Mouse (Mus musculus) midbrain, embryonic 15.5 days (tissue): Measurements from ENCODE around the gene Efr3b. TPM values are rescaled to one million over a fixed set of nuclear protein-coding genes. Genes with fewer than 3 reads are reported as not detected.
"Not testable (repeated sequence)": the region's sequence is repeated elsewhere in the genome, so short reads cannot be mapped to it uniquely, and the experiment has no call there.

Source experiments
- ATAC-seq: fragments of 200-750 bp; cut with Nextera tagmentation; replicated peaks from 2 replicates; pipeline ENCODE4 v1.8.0; 2017; ENCODE audit warnings: moderate TSS enrichment
- H3K27ac ChIP-seq: fragments of 300-500 bp; sonication (generic); 2 replicates; pipeline ENCODE4 v1.5.1; 2015; ENCODE audit warnings: mild to moderate bottlenecking, inconsistent platforms
- H3K27me3 ChIP-seq: fragments of 300-500 bp; sonication (generic); replicated peaks from 2 replicates; pipeline ENCODE4 v1.6.1; 2015; ENCODE audit warnings: inconsistent platforms
- H3K36me3 ChIP-seq: fragments of 300-500 bp; sonication (generic); replicated peaks from 2 replicates; pipeline ENCODE4 v1.6.1; 2015; ENCODE audit warnings: inconsistent platforms
- H3K4me1 ChIP-seq: fragments of 300-500 bp; sonication (generic); 2 replicates; pipeline ENCODE4 v1.6.1; 2015; ENCODE audit warnings: inconsistent platforms
- H3K4me2 ChIP-seq: fragments of 300-500 bp; sonication (generic); 2 replicates; pipeline ENCODE4 v1.6.1; 2015; ENCODE audit warnings: inconsistent platforms, mild to moderate bottlenecking, moderate library complexity
- H3K4me3 ChIP-seq: fragments of 300-500 bp; sonication (generic); 2 replicates; pipeline ENCODE4 v1.5.1; 2015; ENCODE audit warnings: mild to moderate bottlenecking, inconsistent platforms
- H3K9ac ChIP-seq: fragments of 300-500 bp; sonication (generic); 2 replicates; pipeline ENCODE4 v1.6.1; 2015; ENCODE audit warnings: mild to moderate bottlenecking, inconsistent platforms
- H3K9me3 ChIP-seq: fragments of 300-500 bp; sonication (generic); 2 replicates; pipeline ENCODE4 v1.6.1; 2016; ENCODE audit warnings: inconsistent platforms
- WGBS: fragments of 180-500 bp; shearing (Covaris S2); methylation state at CpG from one replicate; pipeline ENCODE4 v1.1.7; 2015; ENCODE audit warnings: mixed read lengths; 5-methylcytosine and 5-hydroxymethylcytosine counted together
- polyA plus RNA-seq: library from polyadenylated mRNA; unstranded; fragments of >200 nt; fragmentation: Nextera tagmentation; extraction: Ambion mirVana; gene quantifications from 2 replicates; pipeline ENCODE4 v1.2.1, GENCODE M21; 2015

The Efr3b gene
- polyA plus RNA-seq, 1 experiment from 2014 or later: 51.7 TPM

DNA sequence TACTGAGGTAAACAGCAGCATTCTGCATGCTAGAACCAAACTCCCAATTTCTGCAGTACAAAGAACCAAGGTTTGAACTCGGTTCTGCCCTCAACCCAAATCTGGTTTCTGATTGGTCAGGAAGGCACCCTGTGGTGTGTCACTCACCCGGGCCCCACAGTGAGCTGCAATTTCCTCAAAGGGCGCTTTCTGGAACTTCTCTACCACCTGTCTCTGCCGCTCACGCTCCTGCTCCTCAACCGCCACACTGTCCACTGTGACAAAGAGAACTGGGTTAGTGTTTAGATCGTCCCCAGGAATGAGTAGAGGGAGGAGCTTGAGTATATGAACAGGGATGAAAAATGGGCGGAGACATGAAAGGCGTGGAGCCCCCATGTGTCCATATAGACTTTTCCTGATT lies 70.3 kb downstream of the Efr3b start:
- Histone ChIP-seq H3K9ac (no peak overlapping the region), H3K36me3 (peaks cover 44% of the 10 kb centered on the region), H3K27me3 (no peaks in the 10 kb centered on the region), H3K4me2 (no peak overlapping the region), H3K4me3 (no peak overlapping the region), H3K27ac (no peak overlapping the region), H3K4me1 (no peaks in the 10 kb centered on the region), H3K9me3 (no peaks in the 10 kb centered on the region)
- ATAC-seq: no peak
- 69% methylated on average over 9 of the region's 9 CpGs for WGBS

DNA sequence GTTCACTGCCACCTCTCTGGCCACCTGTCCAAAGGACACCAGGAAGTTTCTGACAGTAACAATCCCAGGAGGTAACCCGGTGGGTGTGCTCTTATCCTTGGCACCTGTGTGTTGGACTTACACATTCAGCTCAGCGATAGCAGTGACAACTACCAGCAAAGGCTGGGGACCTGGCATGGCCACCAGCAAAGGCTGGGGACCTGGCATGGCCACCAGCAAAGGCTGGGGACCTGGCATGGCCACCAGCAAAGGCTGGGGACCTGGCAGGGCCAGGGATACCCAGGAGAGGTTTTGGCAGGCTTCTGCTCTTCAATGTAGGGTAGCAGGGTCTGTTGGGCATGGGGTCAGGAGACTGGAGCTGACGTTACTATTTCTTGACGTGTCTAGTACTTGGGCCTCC lies 71.5 kb downstream of the Efr3b start:
- no peaks in the 10 kb centered on the region for H3K4me1 ChIP-seq
- peaks cover 43% of the 10 kb centered on the region for H3K36me3 ChIP-seq
- no peak overlapping the region for H3K4me2 ChIP-seq
- H3K9ac ChIP-seq: no peak overlapping the region
- no peak for ATAC-seq
- 94% methylated on average over 4 of the region's 4 CpGs for WGBS
- no peaks in the 10 kb centered on the region for H3K27me3 ChIP-seq
- no peak overlapping the region for H3K4me3 ChIP-seq
- no peak overlapping the region for H3K27ac ChIP-seq
- no peaks in the 10 kb centered on the region for H3K9me3 ChIP-seq

DNA sequence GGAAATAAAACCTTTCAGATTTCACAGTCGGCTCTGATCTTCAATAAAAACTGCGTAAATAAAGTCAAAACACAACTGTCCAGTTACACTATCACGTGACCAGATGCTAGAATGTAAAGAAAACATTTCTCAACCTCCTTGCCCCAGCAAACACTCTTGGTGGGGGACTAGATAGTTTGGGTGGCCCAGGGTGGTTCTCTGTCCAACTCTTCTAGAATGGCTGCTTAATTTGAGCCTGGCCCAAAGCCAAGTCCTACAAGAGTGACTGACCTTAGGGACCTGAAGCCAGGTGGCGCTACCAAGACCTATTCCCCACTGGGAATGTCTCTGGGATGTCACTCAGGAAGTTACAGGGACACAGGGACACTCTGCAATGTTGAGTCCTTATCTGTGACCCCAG lies 78.2 kb downstream of the Efr3b start:
- no peaks in the 10 kb centered on the region for H3K27me3 ChIP-seq
- H3K4me1 ChIP-seq: peaks cover 12% of the 10 kb centered on the region
- H3K27ac ChIP-seq: peak overlapping the region; percentile 97
- H3K4me3 ChIP-seq: peak overlapping the region; percentile 68
- no peaks in the 10 kb centered on the region for H3K9me3 ChIP-seq
- 52% methylated on average over 4 of the region's 4 CpGs for WGBS
- H3K4me2 ChIP-seq: peak overlapping the region; percentile 74
- peak overlapping the region; percentile 65 for H3K9ac ChIP-seq
- ATAC-seq: no peak
- peaks cover 6% of the 10 kb centered on the region; the same call in 1 of the 2 replicates for H3K36me3 ChIP-seq

DNA sequence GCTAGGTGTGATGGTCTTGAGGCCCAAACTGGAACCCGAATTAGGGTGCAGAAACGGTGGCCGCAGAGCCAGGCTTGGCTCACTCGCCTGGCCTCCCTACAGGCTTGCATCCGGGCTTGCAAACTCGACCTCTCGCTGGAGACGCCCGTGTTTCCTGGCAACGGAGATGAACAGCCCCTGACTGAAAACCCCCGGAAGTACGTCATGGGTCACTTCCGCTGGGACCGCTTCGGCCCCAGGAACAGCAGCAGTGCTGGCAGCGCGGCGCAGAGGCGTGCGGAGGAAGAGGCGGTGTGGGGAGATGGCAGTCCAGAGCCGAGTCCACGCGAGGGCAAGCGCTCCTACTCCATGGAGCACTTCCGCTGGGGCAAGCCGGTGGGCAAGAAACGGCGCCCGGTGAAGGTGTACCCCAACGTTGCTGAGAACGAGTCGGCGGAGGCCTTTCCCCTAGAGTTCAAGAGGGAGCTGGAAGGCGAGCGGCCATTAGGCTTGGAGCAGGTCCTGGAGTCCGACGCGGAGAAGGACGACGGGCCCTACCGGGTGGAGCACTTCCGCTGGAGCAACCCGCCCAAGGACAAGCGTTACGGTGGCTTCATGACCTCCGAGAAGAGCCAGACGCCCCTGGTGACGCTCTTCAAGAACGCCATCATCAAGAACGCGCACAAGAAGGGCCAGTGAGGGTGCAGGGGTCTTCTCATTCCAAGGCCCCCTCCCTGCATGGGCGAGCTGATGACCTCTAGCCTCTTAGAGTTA lies 78.7 kb downstream of the Efr3b start:
- Histone ChIP-seq H3K4me3 (peak overlapping the region; percentile 68), H3K9ac (peak overlapping the region; percentile 65), H3K36me3 (peaks cover under 1% of the 10 kb centered on the region; the same call in 1 of the 2 replicates), H3K4me2 (peak overlapping the region; percentile 74), H3K27ac (peak overlapping the region; percentile 97), H3K9me3 (no peaks in the 10 kb centered on the region), H3K27me3 (0 out of 2 replicates have a peak, but pooled peaks cover 5% of the 10 kb centered on the region), H3K4me1 (peaks cover 12% of the 10 kb centered on the region)
- WGBS: 2% methylated on average over 53 of the region's 53 CpGs
- peak; percentile 98 for ATAC-seq

DNA sequence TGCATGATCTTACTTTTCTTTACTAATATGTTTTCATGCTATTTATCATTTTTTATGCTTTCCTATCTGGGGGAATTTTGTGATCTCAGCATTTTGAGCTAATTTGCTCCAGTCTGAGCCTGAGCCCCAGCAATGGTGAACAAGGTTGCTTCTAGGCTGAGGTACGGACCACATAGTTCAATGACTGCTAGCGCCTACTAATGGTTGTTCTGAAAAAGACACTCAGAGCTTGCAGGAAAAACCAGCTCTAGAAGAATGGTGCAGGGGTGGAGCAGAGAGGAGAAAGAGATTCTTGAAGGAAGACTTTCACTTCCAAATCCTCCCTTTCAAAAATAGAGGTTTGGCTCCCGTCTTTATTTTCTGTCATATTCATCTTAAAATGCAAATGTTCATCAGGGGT lies 82.4 kb downstream of the Efr3b start:
- Histone ChIP-seq H3K9me3 (no peaks in the 10 kb centered on the region), H3K9ac (no peak overlapping the region), H3K4me2 (no peak overlapping the region), H3K4me1 (peaks cover 12% of the 10 kb centered on the region), H3K36me3 (no peaks in the 10 kb centered on the region), H3K27ac (no peak overlapping the region), H3K27me3 (peaks cover 21% of the 10 kb centered on the region), H3K4me3 (no peak overlapping the region)
- ATAC-seq: no peak
- whole genome bisulfite sequencing: 16% methylated on average over 3 of the region's 3 CpGs

DNA sequence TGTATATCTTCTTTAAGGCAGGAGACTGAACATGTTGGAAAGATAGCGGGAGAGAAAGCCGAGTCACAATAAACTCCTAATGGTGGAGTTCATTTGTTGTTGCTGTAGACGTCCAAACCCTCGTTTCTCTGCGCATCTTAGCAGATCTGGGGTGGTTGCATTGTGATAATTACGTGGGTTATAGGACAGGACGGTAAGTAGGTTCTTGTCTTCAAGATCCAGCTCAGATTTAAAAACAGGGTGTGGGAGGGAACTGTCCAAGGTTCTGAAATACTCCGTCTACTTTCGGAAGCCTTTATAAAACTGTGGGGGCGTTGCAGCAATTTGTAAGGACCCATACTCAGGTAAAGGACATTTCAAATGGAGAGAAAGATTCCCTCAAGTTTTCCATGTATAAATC lies 83.3 kb downstream of the Efr3b start:
- H3K9ac ChIP-seq: no peak overlapping the region
- no peak overlapping the region for H3K4me3 ChIP-seq
- H3K36me3 ChIP-seq: no peaks in the 10 kb centered on the region
- no peak for ATAC-seq
- no peak overlapping the region for H3K27ac ChIP-seq
- H3K27me3 ChIP-seq: peaks cover 21% of the 10 kb centered on the region
- peaks cover 7% of the 10 kb centered on the region for H3K4me1 ChIP-seq
- no peaks in the 10 kb centered on the region for H3K9me3 ChIP-seq
- 26% methylated on average over 10 of the region's 10 CpGs for WGBS
- H3K4me2 ChIP-seq: no peak overlapping the region

DNA sequence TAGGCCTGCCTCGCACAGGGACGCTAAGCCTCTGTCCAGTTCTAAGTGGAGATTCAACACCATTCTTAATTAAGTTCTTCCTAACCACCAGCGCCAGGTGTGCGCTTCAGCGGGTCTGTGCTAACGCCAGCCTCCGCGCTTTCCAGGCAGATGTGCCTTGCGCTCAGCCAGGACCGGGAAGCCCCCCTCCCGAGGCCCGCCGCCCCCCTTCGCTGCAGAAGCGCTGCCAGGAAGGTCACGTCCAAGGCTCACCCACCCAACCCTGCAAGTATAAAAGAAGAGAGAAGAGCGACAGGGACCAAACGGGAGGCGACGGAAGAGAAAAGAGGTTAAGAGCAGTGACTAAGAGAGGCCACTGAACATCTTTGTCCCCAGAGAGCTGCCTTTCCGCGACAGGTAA lies 84.1 kb downstream of the Efr3b start, which contains the start of gene Pomc:
TSS of gene Pomc (plus strand) at position 301 of the 400 bp plus-strand sequence.
- Histone ChIP-seq H3K4me3 (no peak within 1 kb of the TSS), H3K9ac (no peak within 1 kb of the TSS), H3K27me3 (peaks cover 21% of the 10 kb centered on the region), H3K36me3 (no peaks in the 10 kb centered on the region), H3K27ac (no peak within 1 kb of the TSS), H3K4me1 (peaks cover 5% of the 10 kb centered on the region), H3K9me3 (no peaks in the 10 kb centered on the region), H3K4me2 (peak within 1 kb of the TSS; percentile 36; the same call in 1 of the 2 replicates)
- WGBS: 19% methylated on average over 22 of the region's 22 CpGs
- ATAC-seq: no peak

DNA sequence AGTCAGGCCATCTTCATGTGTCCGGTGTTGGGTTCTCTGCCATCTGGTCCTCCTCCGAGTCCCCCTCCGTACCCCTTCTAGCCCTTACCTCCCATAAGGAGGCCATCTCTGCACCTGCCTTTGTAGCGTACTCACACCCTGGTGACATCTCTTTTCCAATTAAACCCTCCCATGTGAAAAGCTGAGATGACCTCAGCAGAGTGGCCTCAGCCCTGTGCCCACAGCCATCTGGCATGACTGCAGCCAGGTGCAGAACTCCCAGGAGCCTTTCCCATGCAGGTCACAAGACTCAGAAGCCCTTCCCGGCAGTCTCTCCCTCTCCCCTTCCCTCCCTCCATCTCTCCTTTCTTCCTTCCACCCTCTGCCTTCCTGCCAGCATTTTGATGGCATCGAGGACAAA lies 91.2 kb downstream of the Efr3b start:
- no peaks in the 10 kb centered on the region for H3K4me1 ChIP-seq
- no peak overlapping the region for H3K4me2 ChIP-seq
- H3K4me3 ChIP-seq: no peak overlapping the region
- ATAC-seq: no peak
- H3K36me3 ChIP-seq: no peaks in the 10 kb centered on the region
- H3K27ac ChIP-seq: no peak overlapping the region
- H3K27me3 ChIP-seq: no peaks in the 10 kb centered on the region
- no peak overlapping the region for H3K9ac ChIP-seq
- 58% methylated on average over 6 of the region's 6 CpGs for WGBS
- H3K9me3 ChIP-seq: no peaks in the 10 kb centered on the region

DNA sequence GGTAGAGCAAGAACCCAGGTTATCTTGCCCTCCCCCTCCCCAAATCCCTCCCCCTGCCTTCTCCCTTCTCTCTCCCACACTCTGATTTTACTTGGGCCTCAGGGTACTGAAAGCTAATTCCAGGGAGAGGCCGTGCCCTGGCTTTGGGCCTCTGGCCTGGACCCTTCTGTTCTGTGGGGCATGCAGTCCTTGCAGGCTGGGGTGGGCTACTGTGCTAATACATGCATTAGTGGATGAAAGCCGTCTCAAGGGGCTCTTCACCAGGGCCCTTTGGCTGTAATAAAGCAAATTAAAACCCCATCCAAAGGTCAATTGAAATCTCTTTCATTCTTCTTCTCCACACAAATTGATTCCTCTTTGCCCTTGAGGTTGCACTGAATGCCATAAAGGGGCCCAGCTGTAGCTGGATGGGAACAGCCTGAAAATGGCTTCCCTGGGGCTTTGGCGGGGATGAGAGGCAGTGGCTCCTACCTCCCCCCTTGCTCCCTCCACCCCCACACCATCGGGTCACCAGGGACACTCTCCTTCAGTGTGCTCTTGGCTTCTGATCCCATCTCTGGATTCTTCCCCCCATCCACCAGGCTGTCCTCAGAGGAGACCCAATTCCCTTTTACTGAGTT lies 94.2 kb downstream of the Efr3b start:
- Histone ChIP-seq H3K4me3 (no peak overlapping the region), H3K9ac (no peak overlapping the region), H3K4me1 (no peaks in the 10 kb centered on the region), H3K36me3 (no peaks in the 10 kb centered on the region), H3K4me2 (no peak overlapping the region), H3K27me3 (no peaks in the 10 kb centered on the region), H3K9me3 (no peaks in the 10 kb centered on the region), H3K27ac (no peak overlapping the region)
- ATAC-seq: no peak
- 27% methylated on average over 4 of the region's 4 CpGs for WGBS

DNA sequence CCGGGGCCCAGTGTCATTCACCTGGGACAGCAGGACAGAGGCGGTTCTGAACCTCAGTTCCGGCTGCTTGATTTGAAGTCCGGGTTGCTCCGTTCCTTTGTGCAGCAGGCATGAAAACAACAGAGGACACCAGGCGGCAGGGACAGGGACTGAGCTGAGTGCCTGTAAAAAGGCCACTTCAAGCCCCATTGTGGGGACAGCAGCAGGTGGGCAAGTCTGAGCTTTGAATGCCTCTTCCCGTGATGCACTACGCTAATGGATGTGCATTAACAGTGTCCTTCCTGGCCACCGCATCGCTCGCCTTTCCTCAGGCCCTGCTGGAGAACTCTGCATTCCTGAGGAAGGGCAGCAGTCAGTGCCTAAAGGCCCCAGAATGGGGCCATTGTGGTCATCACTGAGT lies 96.7 kb downstream of the Efr3b start:
- 0 out of 2 replicates have a peak, but pooled peaks have one; percentile 45 for ATAC-seq
- 8% methylated on average over 11 of the region's 11 CpGs for whole genome bisulfite sequencing
- Histone ChIP-seq H3K27ac (no peak overlapping the region), H3K4me1 (no peaks in the 10 kb centered on the region), H3K9ac (no peak overlapping the region), H3K9me3 (no peaks in the 10 kb centered on the region), H3K27me3 (no peaks in the 10 kb centered on the region), H3K4me3 (no peak overlapping the region), H3K36me3 (no peaks in the 10 kb centered on the region), H3K4me2 (no peak overlapping the region)

DNA sequence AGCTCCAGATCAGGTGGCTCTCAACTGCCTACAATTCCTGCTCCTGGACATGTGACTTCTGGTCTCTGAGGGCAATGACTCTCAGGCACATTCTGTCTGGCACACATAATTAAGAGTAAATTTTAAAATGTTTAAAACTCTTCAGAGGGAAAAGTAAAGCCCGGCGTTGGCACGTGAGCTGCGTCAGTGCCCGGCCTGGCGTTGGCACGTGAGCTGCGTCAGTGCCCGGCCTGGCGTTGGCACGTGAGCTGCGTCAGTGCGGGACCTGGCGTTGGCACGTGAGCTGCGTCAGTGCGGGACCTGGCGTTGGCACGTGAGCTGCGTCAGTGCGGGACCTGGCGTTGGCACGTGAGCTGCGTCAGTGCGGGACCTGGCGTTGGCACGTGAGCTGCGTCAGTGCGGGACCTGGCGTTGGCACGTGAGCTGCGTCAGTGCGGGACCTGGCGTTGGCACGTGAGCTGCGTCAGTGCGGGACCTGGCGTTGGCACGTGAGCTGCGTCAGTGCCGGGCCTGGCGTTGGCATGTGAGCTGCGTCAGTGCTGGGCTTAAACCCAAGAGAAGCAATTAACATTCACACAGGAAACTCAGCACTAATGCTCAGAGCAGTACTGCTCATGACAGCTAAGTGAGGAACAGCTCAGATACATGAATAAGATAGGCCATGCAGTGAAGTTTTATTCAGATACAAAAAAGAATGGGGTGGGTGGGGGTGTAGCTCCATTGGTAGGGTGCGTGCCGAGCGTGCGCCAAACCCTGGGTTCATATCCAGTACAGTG lies 108.4 kb downstream of the Efr3b start:
- not testable (repeated sequence) for H3K36me3 ChIP-seq, H3K9ac ChIP-seq, H3K9me3 ChIP-seq, H3K27me3 ChIP-seq, H3K27ac ChIP-seq, H3K4me2 ChIP-seq, H3K4me3 ChIP-seq, ATAC-seq, H3K4me1 ChIP-seq
- 92% methylated on average over 41 of the region's 47 CpGs for WGBS

DNA sequence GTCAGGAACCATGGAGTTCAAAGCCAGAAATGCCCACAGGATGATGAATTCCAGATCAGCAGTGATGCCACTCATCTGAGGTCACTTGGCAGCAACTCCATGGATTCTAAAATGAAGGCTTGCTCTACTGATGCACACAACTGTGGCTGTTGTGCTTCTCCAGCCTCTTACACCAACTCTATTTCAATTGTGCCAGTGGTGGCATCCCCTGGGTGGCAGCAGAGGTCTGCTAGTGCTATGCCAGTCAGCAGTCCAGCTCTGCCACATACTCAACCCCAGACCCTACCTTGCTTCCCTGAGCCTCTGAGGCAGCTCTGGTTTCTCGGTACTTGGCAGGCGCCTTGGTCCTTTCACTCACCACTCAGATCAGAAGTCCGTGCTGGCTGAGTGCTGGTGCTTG lies 109.9 kb downstream of the Efr3b start:
- no peak overlapping the region for H3K4me3 ChIP-seq
- H3K27me3 ChIP-seq: no peaks in the 10 kb centered on the region
- WGBS: 85% methylated on average over 3 of the region's 3 CpGs
- ATAC-seq: no peak
- H3K27ac ChIP-seq: no peak overlapping the region
- no peaks in the 10 kb centered on the region for H3K36me3 ChIP-seq
- no peak overlapping the region for H3K9ac ChIP-seq
- H3K9me3 ChIP-seq: no peaks in the 10 kb centered on the region
- H3K4me2 ChIP-seq: no peak overlapping the region
- H3K4me1 ChIP-seq: no peaks in the 10 kb centered on the region
